Mouse (Mus musculus): Measurements from ENCODE around the gene Ncoa7. TPM values are rescaled to one million over a fixed set of nuclear protein-coding genes. Genes with fewer than 3 reads are reported as not detected.
A peak's percentile ranks its signal among the peaks of the same experiment; 100 is the strongest.
"Not testable (repeated sequence)": the region's sequence is repeated elsewhere in the genome, so short reads cannot be mapped to it uniquely, and the experiment has no call there.

Gene Ncoa7
- polyA plus RNA-seq, 1 experiment from 2014 or later: 19.1 TPM

DNA sequence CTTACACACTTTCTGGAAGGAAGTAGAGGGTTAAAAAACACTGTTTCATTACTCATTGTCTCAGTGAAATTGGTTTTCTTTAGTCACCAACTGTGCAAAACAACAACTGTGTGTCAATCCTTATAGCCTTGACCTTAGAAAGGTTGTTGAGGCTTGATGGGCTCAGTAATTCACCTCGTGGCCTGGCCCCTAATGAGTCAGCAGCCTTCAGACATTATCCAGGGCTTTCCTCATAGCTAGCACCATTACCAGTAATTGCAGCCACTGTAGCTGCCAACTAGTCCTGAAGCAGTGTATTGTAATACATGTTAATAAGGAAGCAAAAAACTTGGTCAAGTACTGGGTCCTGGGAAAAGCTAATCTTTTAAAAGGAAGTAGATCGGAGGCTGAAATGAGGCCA, 125.1 kb downstream of the Ncoa7 start:
- H3K4me3 ChIP-seq (ENCODE audit: low read length): no peak overlapping the region
- no peaks in the 10 kb centered on the region for H3K27me3 ChIP-seq (ENCODE audit: control insufficient read depth, insufficient read depth, low read length)
- no peaks in the 10 kb centered on the region for H3K36me3 ChIP-seq (ENCODE audit: control insufficient read depth, insufficient read depth, low read length)
- no peaks in the 10 kb centered on the region for H3K4me1 ChIP-seq (ENCODE audit: control insufficient read depth, insufficient read depth, low read length)
- no peak overlapping the region for H3K27ac ChIP-seq (ENCODE audit: low read depth, low read length)
- 72% methylated on average over 2 of the region's 2 CpGs for WGBS
- no peak overlapping the region for H3K4me2 ChIP-seq (replicated peaks; ENCODE audit: low read depth, low read length)
- H3K9me3 ChIP-seq (ENCODE audit: control insufficient read depth, low read length): no peaks in the 10 kb centered on the region
- ATAC-seq (ENCODE audit: low FRiP score, low TSS enrichment): no peak
- no peak overlapping the region for H3K9ac ChIP-seq (ENCODE audit: low read depth, low read length)

DNA sequence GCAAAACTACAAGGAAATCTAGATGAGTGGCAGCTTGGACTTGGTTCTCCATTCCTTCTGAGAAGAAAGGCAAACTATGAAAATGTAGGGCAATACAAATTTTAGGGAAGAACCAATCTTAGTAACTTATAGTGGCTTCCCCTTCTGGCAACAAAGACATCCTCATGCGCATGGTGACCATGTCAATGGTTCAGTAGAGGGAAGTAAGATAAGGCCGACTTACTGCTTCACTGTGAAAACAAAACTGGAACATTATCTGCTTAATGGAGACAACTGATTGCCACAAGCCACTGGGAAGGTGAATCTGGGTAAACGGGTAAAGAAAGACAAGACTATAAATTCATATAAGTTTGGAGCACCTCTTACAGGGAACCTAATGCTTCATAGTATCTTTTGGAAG, 128.3 kb downstream of the Ncoa7 start:
- H3K9me3 ChIP-seq (ENCODE audit: control insufficient read depth, low read length): no peaks in the 10 kb centered on the region
- H3K36me3 ChIP-seq (ENCODE audit: control insufficient read depth, insufficient read depth, low read length): no peaks in the 10 kb centered on the region
- H3K27ac ChIP-seq (ENCODE audit: low read depth, low read length): no peak overlapping the region
- H3K9ac ChIP-seq (ENCODE audit: low read depth, low read length): no peak overlapping the region
- no peak for ATAC-seq (ENCODE audit: low FRiP score, low TSS enrichment)
- no peak overlapping the region for H3K4me3 ChIP-seq (ENCODE audit: low read length)
- H3K4me1 ChIP-seq (ENCODE audit: control insufficient read depth, insufficient read depth, low read length): no peaks in the 10 kb centered on the region
- no peaks in the 10 kb centered on the region for H3K27me3 ChIP-seq (ENCODE audit: control insufficient read depth, insufficient read depth, low read length)
- WGBS: 75% methylated on average over 3 of the region's 3 CpGs
- H3K4me2 ChIP-seq (replicated peaks; ENCODE audit: low read depth, low read length): no peak overlapping the region

DNA sequence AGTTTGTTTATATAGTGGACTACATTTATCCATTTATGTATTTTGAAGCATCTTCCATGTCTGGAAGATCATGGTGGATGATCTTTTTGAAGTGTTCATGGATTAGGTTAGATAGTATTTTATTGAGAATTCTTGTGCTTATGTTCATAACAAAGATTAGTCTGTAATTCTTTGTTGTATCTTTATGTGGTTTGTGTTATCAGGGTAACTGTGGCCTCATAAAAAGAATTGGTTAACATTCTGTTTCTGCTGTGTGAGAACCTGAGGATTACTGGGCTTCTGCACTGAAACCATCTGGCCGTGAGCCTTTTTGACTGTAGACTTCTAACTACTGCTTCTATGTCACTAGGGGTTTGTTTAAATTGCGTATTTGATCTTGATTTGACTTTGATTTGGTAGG, 136.5 kb downstream of the Ncoa7 start:
- no peaks in the 10 kb centered on the region for H3K27me3 ChIP-seq (ENCODE audit: control insufficient read depth, insufficient read depth, low read length)
- no peak for ATAC-seq (ENCODE audit: low FRiP score, low TSS enrichment)
- no peak overlapping the region for H3K4me3 ChIP-seq (ENCODE audit: low read length)
- no peak overlapping the region for H3K4me2 ChIP-seq (replicated peaks; ENCODE audit: low read depth, low read length)
- H3K27ac ChIP-seq (ENCODE audit: low read depth, low read length): no peak overlapping the region
- no peak overlapping the region for H3K9ac ChIP-seq (ENCODE audit: low read depth, low read length)
- H3K36me3 ChIP-seq (ENCODE audit: control insufficient read depth, insufficient read depth, low read length): no peaks in the 10 kb centered on the region; the same call in 1 of the 2 replicates
- 90% methylated on average over 2 of the region's 2 CpGs for WGBS
- no peaks in the 10 kb centered on the region for H3K4me1 ChIP-seq (ENCODE audit: control insufficient read depth, insufficient read depth, low read length)
- no peaks in the 10 kb centered on the region for H3K9me3 ChIP-seq (ENCODE audit: control insufficient read depth, low read length)

DNA sequence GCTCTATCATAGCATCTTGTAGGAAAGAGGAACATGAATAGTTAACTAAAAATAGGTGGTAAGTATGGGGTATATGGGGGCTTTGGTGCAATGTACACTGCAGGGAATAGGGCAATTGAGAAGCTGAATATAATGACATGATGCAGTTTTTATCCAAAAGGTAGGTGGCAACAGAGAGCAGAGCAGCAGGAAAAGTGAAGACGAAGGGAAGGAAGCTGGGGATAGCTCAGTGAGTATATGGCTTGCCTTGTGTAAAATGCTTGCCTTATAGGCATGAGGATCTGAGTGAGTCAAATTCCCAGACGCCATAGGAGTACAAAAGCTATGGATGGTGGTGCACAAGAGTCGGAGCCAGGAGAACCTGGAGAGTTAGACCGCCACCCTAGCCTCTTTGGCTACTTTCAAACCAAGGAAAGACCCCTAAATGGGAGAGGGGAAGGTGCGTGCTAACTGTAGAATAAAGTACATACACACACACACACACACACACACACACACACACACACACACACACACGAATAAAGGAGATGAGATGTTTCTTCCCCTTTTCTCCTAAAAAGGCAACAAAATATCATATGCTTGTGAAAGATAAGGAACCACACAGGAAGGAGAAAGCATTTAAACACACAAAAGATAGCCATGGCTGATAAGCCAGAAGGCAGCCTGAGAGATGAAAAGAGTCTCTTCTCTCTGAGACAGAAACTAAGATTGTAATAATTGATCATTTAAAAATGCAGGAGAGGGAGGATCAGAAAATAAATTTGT, 142.4 kb downstream of the Ncoa7 start:
- Histone ChIP-seq H3K36me3 (ENCODE audit: control insufficient read depth, insufficient read depth, low read length) (peaks cover 4% of the 10 kb centered on the region; the same call in 1 of the 2 replicates), H3K9ac (ENCODE audit: low read depth, low read length) (no peak overlapping the region), H3K4me2 (replicated peaks; ENCODE audit: low read depth, low read length) (no peak overlapping the region), H3K9me3 (ENCODE audit: control insufficient read depth, low read length) (no peaks in the 10 kb centered on the region), H3K4me1 (ENCODE audit: control insufficient read depth, insufficient read depth, low read length) (no peaks in the 10 kb centered on the region), H3K27me3 (ENCODE audit: control insufficient read depth, insufficient read depth, low read length) (no peaks in the 10 kb centered on the region), H3K4me3 (ENCODE audit: low read length) (no peak overlapping the region), H3K27ac (ENCODE audit: low read depth, low read length) (no peak overlapping the region)
- 90% methylated on average over 6 of the region's 6 CpGs for WGBS
- ATAC-seq (ENCODE audit: low FRiP score, low TSS enrichment): no peak

DNA sequence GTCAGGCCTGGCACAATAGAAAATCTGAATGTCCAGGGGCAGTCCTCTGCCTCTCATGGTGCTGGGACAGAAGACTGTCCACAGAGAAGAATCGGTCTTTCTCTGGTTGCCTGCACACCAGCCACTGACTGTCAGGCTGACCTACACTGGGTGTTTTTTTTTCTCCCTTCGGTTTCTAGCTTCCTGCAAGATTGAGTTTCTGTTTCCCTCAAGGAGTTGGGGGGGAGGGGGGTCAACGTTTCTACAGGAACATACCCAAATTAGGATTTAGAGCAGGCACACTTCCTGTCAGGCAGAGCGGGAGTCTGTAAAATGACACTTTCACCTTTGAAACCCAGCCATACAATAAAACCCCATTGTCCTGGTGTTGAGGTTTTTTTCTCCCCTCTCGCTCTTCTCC, 147.5 kb downstream of the Ncoa7 start:
- Histone ChIP-seq H3K4me2 (replicated peaks; ENCODE audit: low read depth, low read length) (peak overlapping the region; percentile 63), H3K27ac (ENCODE audit: low read depth, low read length) (peak overlapping the region; percentile 48; the same call in 1 of the 2 replicates), H3K4me3 (ENCODE audit: low read length) (peak overlapping the region; percentile 38), H3K27me3 (ENCODE audit: control insufficient read depth, insufficient read depth, low read length) (no peaks in the 10 kb centered on the region), H3K9ac (ENCODE audit: low read depth, low read length) (peak overlapping the region; percentile 46; the same call in 1 of the 2 replicates), H3K9me3 (ENCODE audit: control insufficient read depth, low read length) (no peaks in the 10 kb centered on the region), H3K4me1 (ENCODE audit: control insufficient read depth, insufficient read depth, low read length) (no peaks in the 10 kb centered on the region), H3K36me3 (ENCODE audit: control insufficient read depth, insufficient read depth, low read length) (peaks cover 16% of the 10 kb centered on the region; the same call in 1 of the 2 replicates)
- peak; percentile 93 for ATAC-seq (ENCODE audit: low FRiP score, low TSS enrichment)
- WGBS: 0% methylated on average over 5 of the region's 5 CpGs

DNA sequence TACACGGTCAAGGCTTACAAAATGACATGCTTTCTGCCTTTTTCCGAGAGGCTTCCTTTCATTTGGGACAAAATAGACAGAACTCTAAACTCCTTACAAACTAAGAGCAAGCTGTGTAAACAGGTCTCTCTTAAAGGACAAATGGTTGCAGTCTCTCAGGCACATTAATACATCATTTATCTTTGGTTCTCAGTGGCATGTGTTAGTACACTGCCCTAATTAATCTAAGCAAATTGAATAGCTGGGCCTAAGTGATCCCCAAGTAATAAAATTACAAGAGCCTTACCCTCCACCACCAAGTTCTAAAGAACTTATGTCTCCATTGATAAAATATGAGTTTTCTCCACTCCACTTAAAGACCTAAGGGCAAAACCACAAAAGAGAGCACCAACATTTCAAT, 155.4 kb downstream of the Ncoa7 start:
- H3K36me3 ChIP-seq (ENCODE audit: control insufficient read depth, insufficient read depth, low read length): peaks cover 10% of the 10 kb centered on the region; the same call in 1 of the 2 replicates
- no peak for ATAC-seq (ENCODE audit: low FRiP score, low TSS enrichment)
- H3K27me3 ChIP-seq (ENCODE audit: control insufficient read depth, insufficient read depth, low read length): no peaks in the 10 kb centered on the region
- no peak overlapping the region for H3K27ac ChIP-seq (ENCODE audit: low read depth, low read length)
- WGBS: 22% methylated on average over 2 of the region's 2 CpGs
- H3K4me1 ChIP-seq (ENCODE audit: control insufficient read depth, insufficient read depth, low read length): no peaks in the 10 kb centered on the region
- no peak overlapping the region for H3K4me2 ChIP-seq (replicated peaks; ENCODE audit: low read depth, low read length)
- H3K9me3 ChIP-seq (ENCODE audit: control insufficient read depth, low read length): no peaks in the 10 kb centered on the region
- no peak overlapping the region for H3K4me3 ChIP-seq (ENCODE audit: low read length)
- no peak overlapping the region for H3K9ac ChIP-seq (ENCODE audit: low read depth, low read length)

DNA sequence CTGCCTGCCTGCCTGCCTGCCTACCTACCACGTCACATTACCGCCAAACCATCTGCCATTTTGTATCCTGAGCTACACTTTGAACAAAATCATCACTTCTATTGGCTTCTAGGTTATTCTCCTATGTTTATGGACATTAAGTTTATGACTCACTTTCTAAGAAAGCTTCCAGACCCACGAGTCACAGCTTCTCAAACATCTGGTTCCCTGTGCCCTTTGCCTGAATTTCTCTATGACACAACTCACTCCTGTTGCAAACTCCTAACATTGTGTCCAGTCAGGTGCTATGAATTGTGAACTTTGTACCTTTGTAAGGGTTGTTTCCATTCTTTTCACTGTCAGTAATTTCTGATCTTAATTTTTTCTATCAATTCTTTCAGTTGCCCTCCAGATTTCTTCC, 164.9 kb downstream of the Ncoa7 start:
- no peak overlapping the region for H3K4me2 ChIP-seq (replicated peaks; ENCODE audit: low read depth, low read length)
- no peak overlapping the region for H3K9ac ChIP-seq (ENCODE audit: low read depth, low read length)
- ATAC-seq (ENCODE audit: low FRiP score, low TSS enrichment): no peak
- no peaks in the 10 kb centered on the region for H3K36me3 ChIP-seq (ENCODE audit: control insufficient read depth, insufficient read depth, low read length)
- H3K4me1 ChIP-seq (ENCODE audit: control insufficient read depth, insufficient read depth, low read length): no peaks in the 10 kb centered on the region
- no peaks in the 10 kb centered on the region for H3K27me3 ChIP-seq (ENCODE audit: control insufficient read depth, insufficient read depth, low read length)
- 79% methylated on average over 3 of the region's 3 CpGs for WGBS
- H3K27ac ChIP-seq (ENCODE audit: low read depth, low read length): no peak overlapping the region
- no peaks in the 10 kb centered on the region for H3K9me3 ChIP-seq (ENCODE audit: control insufficient read depth, low read length)
- no peak overlapping the region for H3K4me3 ChIP-seq (ENCODE audit: low read length)

DNA sequence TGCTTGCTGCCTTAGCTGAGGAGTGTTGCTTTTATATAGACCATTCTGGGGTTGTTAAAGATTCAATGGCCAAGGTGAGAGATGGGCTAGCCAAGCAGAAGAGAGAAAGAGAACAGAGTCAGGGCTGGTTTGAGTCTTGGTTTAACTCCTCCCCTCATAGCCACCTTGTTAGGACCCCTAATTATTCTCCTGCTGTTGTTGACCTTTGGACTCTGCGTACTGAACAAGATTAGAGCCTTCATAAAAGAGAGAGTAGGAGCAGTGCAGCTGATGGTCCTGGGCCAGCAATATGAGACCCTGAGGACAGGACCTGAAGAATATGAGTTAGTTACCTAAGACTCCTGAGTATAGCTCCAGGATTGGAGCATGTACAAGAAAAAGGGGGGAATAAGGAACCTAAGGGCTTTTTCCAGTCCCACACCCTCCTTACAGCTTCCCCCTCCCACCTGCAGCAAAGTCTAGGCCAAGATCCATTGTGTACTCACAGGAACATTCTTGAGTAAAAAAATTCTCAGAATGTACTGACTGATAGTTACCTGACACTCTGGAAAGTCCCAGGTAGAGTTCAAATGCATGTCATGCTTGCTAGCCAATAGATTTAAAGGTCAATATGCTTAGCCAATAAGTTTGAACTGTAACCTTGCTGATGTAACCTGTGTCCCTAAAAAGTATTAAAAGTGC, 166.5 kb downstream of the Ncoa7 start:
- H3K4me1 ChIP-seq (ENCODE audit: control insufficient read depth, insufficient read depth, low read length); H3K4me3 ChIP-seq (ENCODE audit: low read length); H3K4me2 ChIP-seq (replicated peaks; ENCODE audit: low read depth, low read length); ATAC-seq (ENCODE audit: low FRiP score, low TSS enrichment); H3K27me3 ChIP-seq (ENCODE audit: control insufficient read depth, insufficient read depth, low read length); H3K9me3 ChIP-seq (ENCODE audit: control insufficient read depth, low read length); H3K27ac ChIP-seq (ENCODE audit: low read depth, low read length); H3K9ac ChIP-seq (ENCODE audit: low read depth, low read length); H3K36me3 ChIP-seq (ENCODE audit: control insufficient read depth, insufficient read depth, low read length): not testable (repeated sequence)
- WGBS: 77% methylated on average over 1 of the region's 1 CpGs

DNA sequence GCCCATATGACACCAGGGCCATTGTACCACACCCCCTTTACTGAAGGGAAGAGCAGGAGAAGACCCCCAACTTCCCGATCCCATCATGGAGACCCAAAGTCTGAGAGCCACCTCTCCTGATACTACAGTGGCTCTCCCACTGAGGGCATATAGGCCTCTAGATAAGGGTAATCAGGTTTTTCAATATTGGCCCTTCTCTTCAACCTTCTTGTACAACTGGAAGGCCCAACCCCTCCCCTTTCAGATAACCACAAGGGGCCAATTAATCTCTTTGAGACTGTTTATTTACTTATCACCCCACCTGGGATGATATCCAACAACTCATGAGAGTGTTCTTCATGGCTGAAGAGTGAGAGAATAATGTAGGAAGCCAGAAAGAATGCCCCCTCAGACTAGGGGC, 170.4 kb downstream of the Ncoa7 start:
- Histone ChIP-seq H3K4me3 (ENCODE audit: low read length) (no peak overlapping the region), H3K9ac (ENCODE audit: low read depth, low read length) (no peak overlapping the region), H3K4me1 (ENCODE audit: control insufficient read depth, insufficient read depth, low read length) (no peaks in the 10 kb centered on the region), H3K36me3 (ENCODE audit: control insufficient read depth, insufficient read depth, low read length) (no peaks in the 10 kb centered on the region), H3K27ac (ENCODE audit: low read depth, low read length) (no peak overlapping the region), H3K27me3 (ENCODE audit: control insufficient read depth, insufficient read depth, low read length) (no peaks in the 10 kb centered on the region), H3K9me3 (ENCODE audit: control insufficient read depth, low read length) (no peaks in the 10 kb centered on the region), H3K4me2 (replicated peaks; ENCODE audit: low read depth, low read length) (no peak overlapping the region)
- WGBS: 95% methylated on average over 1 of the region's 1 CpGs
- no peak for ATAC-seq (ENCODE audit: low FRiP score, low TSS enrichment)

All from kidney, embryonic 14.5 days (tissue).